In genomic region chr13:114831367-114831833, GRCm38 (mm10) we compare ENCODE assay signal across 8 mouse cellular contexts. TPM values are rescaled to one million over a fixed set of nuclear protein-coding genes. Genes with fewer than 3 reads are reported as not detected.
A peak's percentile ranks its signal among the peaks of the same experiment; 100 is the strongest.
DNase-seq lines count a peak whose midpoint lies in the region; ATAC-seq and TF ChIP-seq lines count a peak whose summit lies in the region.

No protein-coding gene starts in this region.

- peak; percentile 45; the same call in 1 of the 2 replicates for ATAC-seq in forebrain, postnatal 0 days

- WGBS in spleen, adult 2 months = 87% methylated on average over 4 of the region's 4 CpGs
- WGBS in forebrain, postnatal 0 days = 86% methylated on average over 4 of the region's 4 CpGs

- DNase-seq in cerebellum, postnatal 14 days = peak; percentile 18 to 47
- DNase-seq in cerebellum, adult 11 months = no peak
- peak in 1 of 2 experiments; percentile 33 for DNase-seq in spleen, adult 2 months (ENCODE audit: low read depth in 1 of 2, low spot score in 2 of 2)
- no peak for DNase-seq in spleen, adult 12 weeks (ENCODE audit: low spot score)
- DNase-seq in forebrain, postnatal 0 days = peak; percentile 49
- DNase-seq in lung, postnatal 25 days (ENCODE audit: low spot score) = peak; percentile 65
- no peak for DNase-seq in testis, postnatal 10 days (ENCODE audit: low spot score)
- no peak for DNase-seq in gastrocnemius, postnatal 36 days

- H3K4me1 ChIP-seq in spleen, adult 2 months (ENCODE audit: control insufficient read depth, insufficient read depth, insufficient read length) = peaks cover 13% of the 10 kb centered on the region
- H3K4me1 ChIP-seq in forebrain, postnatal 0 days (ENCODE audit: insufficient read depth) = no peaks in the 10 kb centered on the region

- TF ChIP-seq CTCF in spleen, adult 2 months (IDR thresholded peaks at IDR 0.05; ENCODE audit: extremely low read depth, insufficient read depth, insufficient read length, insufficient replicate concordance) = 0 out of 2 replicates have a peak, but pooled peaks have one; percentile 18
- peak; percentile 63 for TF ChIP-seq CTCF in forebrain, postnatal 0 days (IDR thresholded peaks at IDR 0.05; ENCODE audit: low read depth)

- no peak for TF ChIP-seq POLR2A in spleen, adult 2 months (IDR thresholded peaks at IDR 0.05; ENCODE audit: low read depth, low read length)

- no peak overlapping the region for H3K4me3 ChIP-seq in spleen, adult 2 months (ENCODE audit: extremely low read depth, insufficient read depth, insufficient read length)
- H3K4me3 ChIP-seq in forebrain, postnatal 0 days (ENCODE audit: low read depth, low read length) = no peak overlapping the region

- H3K9ac ChIP-seq in forebrain, postnatal 0 days = no peak overlapping the region

- no peak overlapping the region for H3K4me2 ChIP-seq in forebrain, postnatal 0 days (ENCODE audit: low read depth)

- no peak overlapping the region for H3K27ac ChIP-seq in spleen, adult 2 months (ENCODE audit: insufficient read depth, low read length)
- H3K27ac ChIP-seq in forebrain, postnatal 0 days (ENCODE audit: low read depth, low read length) = no peak overlapping the region

- H3K36me3 ChIP-seq in spleen, adult 2 months (ENCODE audit: control insufficient read depth, insufficient read depth, low read length) = peaks cover 15% of the 10 kb centered on the region
- H3K36me3 ChIP-seq in forebrain, postnatal 0 days (ENCODE audit: insufficient read depth) = peaks cover 41% of the 10 kb centered on the region

- H3K27me3 ChIP-seq in spleen, adult 2 months (ENCODE audit: control insufficient read depth, insufficient read depth, low read length) = no peaks in the 10 kb centered on the region
- H3K27me3 ChIP-seq in forebrain, postnatal 0 days (ENCODE audit: insufficient read depth, low read length) = no peaks in the 10 kb centered on the region

- H3K9me3 ChIP-seq in forebrain, postnatal 0 days (ENCODE audit: low read length) = no peaks in the 10 kb centered on the region

- intact Hi-C loops in gastrocnemius, postnatal 36 days (cut with DNase I) = loop anchor here (2.0 to 10.0 kb wide), 3 partner anchors 101 to 263 kb away; partner anchors contain the start of genes Itga2 and Pelo

RNA-seq across cellular contexts. Expression of gene Mocs2, which starts 13.4 kb away (rescaled TPM):
- polyA plus RNA-seq in spleen, adult 2 months (2012; rRNA removed) = 3.1 and 6.2 TPM in 2 replicates
- total RNA-seq in forebrain, postnatal 0 days (2014; rRNA removed) = 67.3 and 76.8 TPM in 2 replicates
- 115 and 125 TPM in 2 replicates for polyA plus RNA-seq in forebrain, postnatal 0 days (2015; fragmentation: Nextera tagmentation; extraction: Ambion mirVana)
- total RNA-seq in gastrocnemius, postnatal 36 days (2021) = 10 to 100 TPM; 48.4 to 55.3 TPM

Comparison
In these comparisons a context has a peak if more than half of its experiments do, and no peak if none do; other contexts are left out.
1. DNase-seq: peak in cerebellum, postnatal 14 days (2 of 2), forebrain, postnatal 0 days (single experiment) and lung, postnatal 25 days (single experiment); none in cerebellum, adult 11 months (single experiment), spleen, adult 12 weeks (single experiment), testis, postnatal 10 days (single experiment) and gastrocnemius, postnatal 36 days (0 of 2).